Mouse (Mus musculus) kidney, embryonic 14.5 days (tissue): ENCODE data around the gene Slamf9. TPM values are rescaled to one million over a fixed set of nuclear protein-coding genes. Genes with fewer than 3 reads are reported as not detected.

ENCODE experiments used
- ATAC-seq: fragments of 200-750 bp; cut with Nextera tagmentation; 2 replicates; pipeline ENCODE4 v1.8.0; 2017; ENCODE audit warnings: moderate number of reproducible peaks, mild to moderate bottlenecking, moderate TSS enrichment, moderate library complexity; ENCODE audit not compliant: low FRiP score, low TSS enrichment
- H3K27ac ChIP-seq: fragments of 300-500 bp; sonication (generic); 2 replicates; pipeline ENCODE4 v1.5.1; 2014; ENCODE audit warnings: low read depth, mild to moderate bottlenecking, low read length, moderate library complexity, mixed read lengths
- H3K27me3 ChIP-seq: fragments of 300-500 bp; sonication (generic); 2 replicates; pipeline ENCODE4 v1.6.1; 2014; ENCODE audit warnings: mild to moderate bottlenecking, low read length; ENCODE audit not compliant: control insufficient read depth, insufficient read depth
- H3K36me3 ChIP-seq: fragments of 300-500 bp; sonication (generic); 2 replicates; pipeline ENCODE4 v1.6.1; 2014; ENCODE audit warnings: low read length, mixed read lengths; ENCODE audit not compliant: control insufficient read depth, insufficient read depth
- H3K4me1 ChIP-seq: fragments of 300-500 bp; sonication (generic); 2 replicates; pipeline ENCODE4 v1.6.1; 2014; ENCODE audit warnings: low read length, mixed read lengths; ENCODE audit not compliant: control insufficient read depth, insufficient read depth
- H3K4me2 ChIP-seq: fragments of 300-500 bp; sonication (generic); replicated peaks from 2 replicates; pipeline ENCODE4 v1.6.1; 2014; ENCODE audit warnings: low read depth, mild to moderate bottlenecking, low read length
- H3K4me3 ChIP-seq: fragments of 300-500 bp; sonication (generic); 2 replicates; pipeline ENCODE4 v1.5.1; 2014; ENCODE audit warnings: mild to moderate bottlenecking, low read length
- H3K9ac ChIP-seq: fragments of 300-500 bp; sonication (generic); 2 replicates; pipeline ENCODE4 v1.6.1; 2014; ENCODE audit warnings: low read depth, mild to moderate bottlenecking, low read length, moderate library complexity
- H3K9me3 ChIP-seq: fragments of 300-500 bp; sonication (generic); 2 replicates; pipeline ENCODE4 v1.6.1; 2016; ENCODE audit warnings: low read length; ENCODE audit not compliant: control insufficient read depth
- WGBS: fragments of 180-500 bp; shearing (Covaris S2); extraction: QIAGEN DNeasy Blood & Tissue Kit; methylation state at CpG from one replicate; pipeline ENCODE4 v1.1.7; 2014; 5-methylcytosine and 5-hydroxymethylcytosine counted together
- polyA plus RNA-seq: library from polyadenylated mRNA; unstranded; fragments of >200 nt; fragmentation: Nextera tagmentation; extraction: Ambion mirVana; gene quantifications from 2 replicates; pipeline ENCODE4 v1.2.1, GENCODE M21; 2014

The Slamf9 gene
- polyA plus RNA-seq, 1 experiment from 2014 or later = 0.74 TPM

- Histone ChIP-seq H3K36me3 (peaks cover 35% of the 10 kb centered on the region), H3K4me1 (peaks cover 16% of the 10 kb centered on the region), H3K9me3 (no peaks in the 10 kb centered on the region), H3K27ac (no peak overlapping the region), H3K9ac (no peak overlapping the region), H3K4me3 (no peak overlapping the region), H3K27me3 (no peaks in the 10 kb centered on the region), H3K4me2 (peak overlapping the region; percentile 32; the same call in 1 of the 2 replicates)
- 61% methylated on average over 12 of the region's 12 CpGs for WGBS
- ATAC-seq = peak; percentile 40
Measured at GRCm38 (mm10) chr1:172489585-172490250, 14.6 kb downstream of the Slamf9 start.

DNA sequence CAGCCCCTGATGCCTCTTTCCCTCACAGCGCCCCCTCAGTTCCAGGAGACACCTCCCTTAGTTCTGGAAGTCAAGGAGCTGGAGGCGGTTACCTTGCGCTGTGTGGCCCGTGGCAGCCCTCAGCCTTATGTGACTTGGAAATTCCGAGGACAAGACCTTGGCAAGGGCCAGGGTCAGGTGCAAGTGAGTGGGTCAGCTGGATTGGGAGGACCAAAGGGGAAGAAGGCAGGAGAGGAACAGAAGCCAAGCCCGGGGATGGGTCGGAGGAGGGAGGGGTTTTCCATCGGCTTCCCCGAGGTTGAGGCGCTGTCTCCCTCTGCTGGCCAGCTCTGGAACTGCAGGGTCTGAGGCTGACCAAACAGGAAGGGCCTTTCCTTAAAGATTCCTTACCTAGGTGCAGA lies 15.1 kb downstream of the Slamf9 start:
- H3K9ac ChIP-seq = no peak overlapping the region
- H3K27ac ChIP-seq = no peak overlapping the region
- peak overlapping the region; percentile 32; the same call in 1 of the 2 replicates for H3K4me2 ChIP-seq
- H3K27me3 ChIP-seq = no peaks in the 10 kb centered on the region
- peak; percentile 44 for ATAC-seq
- peaks cover 38% of the 10 kb centered on the region for H3K36me3 ChIP-seq
- H3K4me1 ChIP-seq = peaks cover 11% of the 10 kb centered on the region
- no peaks in the 10 kb centered on the region for H3K9me3 ChIP-seq
- 11% methylated on average over 10 of the region's 10 CpGs for WGBS
- no peak overlapping the region for H3K4me3 ChIP-seq

- peaks cover 52% of the 10 kb centered on the region for H3K36me3 ChIP-seq
- 88% methylated on average over 8 of the region's 8 CpGs for WGBS
- no peak for ATAC-seq
Measured at GRCm38 (mm10) chr1:172492047-172492446, 16.9 kb downstream of the Slamf9 start.

DNA sequence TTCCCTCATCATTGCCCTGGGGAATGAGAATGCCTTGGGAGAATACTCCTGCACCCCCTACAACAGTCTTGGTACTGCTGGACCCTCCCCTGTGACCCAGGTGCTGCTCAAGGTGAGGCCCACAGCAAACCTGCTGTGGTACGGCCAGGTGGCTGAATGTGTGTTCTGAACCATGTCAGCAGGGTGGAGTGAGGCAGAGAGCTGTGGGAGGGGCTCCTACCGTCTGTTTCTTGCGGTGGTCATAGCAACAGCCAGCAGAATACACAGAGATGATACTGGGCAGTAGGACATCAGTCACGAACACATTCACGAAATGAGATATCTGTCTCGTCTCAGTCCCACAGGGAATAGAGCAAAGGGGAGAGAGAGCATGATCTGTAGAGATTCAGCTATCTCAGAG lies 18.4 kb downstream of the Slamf9 start:
- no peaks in the 10 kb centered on the region for H3K4me1 ChIP-seq
- H3K36me3 ChIP-seq = peaks cover 64% of the 10 kb centered on the region
- no peaks in the 10 kb centered on the region for H3K27me3 ChIP-seq
- WGBS = 64% methylated on average over 6 of the region's 6 CpGs
- H3K9ac ChIP-seq = no peak overlapping the region
- no peaks in the 10 kb centered on the region for H3K9me3 ChIP-seq
- no peak overlapping the region for H3K27ac ChIP-seq
- no peak for ATAC-seq
- no peak overlapping the region for H3K4me3 ChIP-seq
- H3K4me2 ChIP-seq = no peak overlapping the region

More at GRCm38 (mm10) chr1:172492047-172492446, 16.9 kb downstream of the Slamf9 start:
- Histone ChIP-seq H3K27ac (no peak overlapping the region), H3K9me3 (no peaks in the 10 kb centered on the region), H3K4me3 (no peak overlapping the region), H3K4me1 (no peaks in the 10 kb centered on the region), H3K4me2 (no peak overlapping the region), H3K9ac (no peak overlapping the region), H3K27me3 (no peaks in the 10 kb centered on the region)

GRCm38 (mm10) chr1:172496030-172496429 lies 20.9 kb downstream of the Slamf9 start:
- H3K4me2 ChIP-seq = no peak overlapping the region
- H3K27ac ChIP-seq = no peak overlapping the region
- H3K9me3 ChIP-seq = no peaks in the 10 kb centered on the region
- no peak for ATAC-seq
- 90% methylated on average over 16 of the region's 17 CpGs for WGBS
- peaks cover 9% of the 10 kb centered on the region for H3K4me1 ChIP-seq
- H3K9ac ChIP-seq = no peak overlapping the region
- no peak overlapping the region for H3K4me3 ChIP-seq
- H3K27me3 ChIP-seq = no peaks in the 10 kb centered on the region
- H3K36me3 ChIP-seq = peaks cover 62% of the 10 kb centered on the region

- H3K9me3 ChIP-seq = no peaks in the 10 kb centered on the region
- H3K4me2 ChIP-seq = no peak overlapping the region
- H3K27me3 ChIP-seq = no peaks in the 10 kb centered on the region; the same call in 1 of the 2 replicates
- WGBS = 76% methylated on average over 10 of the region's 10 CpGs
- no peak overlapping the region for H3K27ac ChIP-seq
- no peak overlapping the region for H3K9ac ChIP-seq
- no peak for ATAC-seq
- H3K4me1 ChIP-seq = peaks cover 18% of the 10 kb centered on the region
- peaks cover 51% of the 10 kb centered on the region for H3K36me3 ChIP-seq
- no peak overlapping the region for H3K4me3 ChIP-seq
Measured at GRCm38 (mm10) chr1:172497428-172497827, 22.3 kb downstream of the Slamf9 start.

DNA sequence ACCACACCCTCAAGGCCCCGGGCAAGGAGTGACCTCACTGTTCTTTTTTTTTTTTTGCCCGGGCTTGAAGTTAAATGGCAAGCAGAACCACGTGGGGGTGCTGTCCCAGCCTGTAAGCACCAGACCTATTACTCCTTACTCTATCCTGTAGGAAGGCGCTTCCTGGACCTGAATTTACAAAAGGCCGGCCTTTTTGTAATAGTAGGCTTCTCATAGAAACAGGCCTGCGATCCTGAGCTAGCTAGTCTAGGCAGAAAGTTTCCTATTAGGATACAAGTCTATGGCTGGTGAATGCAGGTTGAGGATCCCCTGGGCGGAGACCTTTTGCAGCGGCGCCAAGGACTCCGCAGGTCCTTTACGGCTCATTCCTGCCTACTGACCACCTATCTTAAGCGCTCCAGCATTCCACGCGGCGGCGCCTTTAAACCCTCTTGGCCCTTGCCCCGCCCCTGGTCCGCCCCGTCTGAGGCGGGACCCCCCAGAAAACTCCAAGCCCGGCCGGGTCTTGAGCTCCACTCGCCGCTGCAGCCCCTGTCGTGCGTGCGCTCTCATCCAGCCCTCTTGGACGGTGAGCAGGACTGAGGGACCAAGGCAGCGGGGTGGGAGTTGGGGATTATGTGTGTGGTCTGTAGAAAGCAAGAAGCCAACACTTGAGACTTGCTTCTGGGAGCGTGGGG lies 24.7 kb downstream of the Slamf9 start, which contains the start of gene Tagln2:
Tagln2 (plus strand) TSS at position 283 of the 677 bp plus-strand sequence.
- H3K4me1 ChIP-seq = peaks cover 38% of the 10 kb centered on the region
- peak within 1 kb of the TSS; percentile 91 for H3K27ac ChIP-seq
- H3K27me3 ChIP-seq = no peaks in the 10 kb centered on the region; the same call in 1 of the 2 replicates
- peak within 1 kb of the TSS; percentile 78 for H3K4me2 ChIP-seq
- peak; percentile 83 for ATAC-seq
- H3K9me3 ChIP-seq = no peaks in the 10 kb centered on the region
- H3K36me3 ChIP-seq = peaks cover 38% of the 10 kb centered on the region
- 1% methylated on average over 30 of the region's 30 CpGs for WGBS
- peak within 1 kb of the TSS; percentile 69 for H3K4me3 ChIP-seq
- peak within 1 kb of the TSS; percentile 71 for H3K9ac ChIP-seq

DNA sequence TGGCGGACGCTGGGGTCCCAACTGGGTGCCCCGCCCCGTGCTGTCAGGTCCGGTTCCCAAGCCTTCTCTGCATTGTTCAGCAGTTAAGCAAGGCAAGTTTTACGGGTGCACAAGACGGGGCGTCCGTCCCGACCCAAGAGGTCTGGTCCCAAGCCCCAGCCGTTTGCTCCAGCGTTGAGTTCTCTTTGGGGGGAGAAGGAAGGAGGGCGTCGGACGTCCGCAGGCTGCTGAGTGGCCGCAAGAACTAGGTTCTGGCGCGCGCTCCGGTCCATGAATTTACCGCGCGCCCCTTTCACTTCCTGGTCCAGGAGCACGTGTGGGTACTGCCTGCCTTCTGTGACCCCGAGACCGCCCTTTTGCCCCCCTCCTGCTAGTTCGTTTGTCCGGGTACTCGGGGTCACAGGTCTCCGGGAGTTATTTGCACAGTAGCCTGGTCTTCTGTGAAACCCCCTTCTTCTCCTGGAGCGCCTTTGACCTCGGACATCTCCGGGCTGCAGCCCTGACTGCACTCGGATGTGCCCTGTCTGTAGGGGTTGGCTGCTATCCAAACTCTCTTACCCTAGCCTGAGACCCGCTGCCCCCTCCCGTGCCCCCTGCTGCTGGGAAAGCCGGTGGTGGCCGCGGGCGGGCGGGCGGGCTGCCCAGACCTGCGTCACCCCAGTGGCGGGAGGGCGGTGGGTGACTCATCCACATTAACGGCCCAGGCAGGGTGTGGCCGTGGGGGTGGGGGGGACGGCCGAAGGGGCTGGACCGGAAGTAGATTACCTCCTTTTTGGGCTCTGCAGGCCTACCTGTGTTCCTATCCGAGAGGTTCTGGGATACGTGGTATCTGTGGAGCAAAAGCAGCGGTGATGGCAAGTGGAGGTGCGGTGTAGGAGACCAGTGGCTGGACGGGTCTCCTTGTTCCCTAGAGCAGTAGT lies 25.6 kb downstream of the Slamf9 start:
- Histone ChIP-seq H3K4me1 (peaks cover 38% of the 10 kb centered on the region), H3K9me3 (no peaks in the 10 kb centered on the region), H3K27ac (peak overlapping the region; percentile 91), H3K4me2 (peak overlapping the region; percentile 78), H3K9ac (peak overlapping the region; percentile 71), H3K4me3 (peak overlapping the region; percentile 69), H3K36me3 (peaks cover 38% of the 10 kb centered on the region), H3K27me3 (no peaks in the 10 kb centered on the region; the same call in 1 of the 2 replicates)
- under 1% methylated on average over 54 of the region's 56 CpGs for WGBS
- peak; percentile 29 for ATAC-seq
